Mouse (Mus musculus): ENCODE measurements at regions not wholly inside any gene's neighbourhood (a gene's known extent, or its start where the extent isn't known, plus 50 kb on each side); places are given as distances from the start of the nearest gene placed in this dataset.

DNA sequence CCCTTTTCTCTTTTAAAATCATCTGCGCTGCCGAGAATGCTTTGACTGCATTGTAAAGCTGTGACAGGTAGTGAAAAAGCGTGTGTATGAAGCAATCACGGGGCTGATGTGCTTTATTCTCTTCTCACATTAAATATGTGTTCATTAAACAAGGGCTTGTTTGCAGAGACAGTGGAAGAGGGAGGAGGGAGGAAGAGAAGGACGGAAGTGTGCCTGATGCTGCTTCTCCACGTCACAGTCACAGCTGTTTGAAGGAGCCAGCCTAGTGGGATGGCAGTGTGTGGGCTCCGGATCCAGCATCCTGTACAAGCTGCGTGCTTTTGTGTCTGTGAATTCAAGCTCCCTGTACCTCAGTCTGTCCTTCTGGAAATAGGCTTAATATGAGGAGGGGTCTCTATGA is 664.7 kb downstream of the Bcl11a start:
- TF ChIP-seq GATA1 (IDR thresholded peaks at IDR 0.05; ENCODE audit: borderline replicate concordance, low read length) (no peak), FLI1 (IDR thresholded peaks at IDR 0.05; ENCODE audit: low read length) (no peak)

Data from megakaryocyte, embryonic 14.5 days (primary cell).